Mouse (Mus musculus) hematopoietic stem cell, adult 5-6 weeks (primary cell): ENCODE results near the gene Zc3h18. TPM values are rescaled to one million over a fixed set of nuclear protein-coding genes. Genes with fewer than 3 reads are reported as not detected.

ENCODE experiments used
- ATAC-seq, 2 experiments: fragments of 125-278 bp in 1 of 2; replicated peaks in 1 of 2; 2 replicates each; pipeline ENCODE4 v1.8.0; 2016 to 2017; ENCODE audit warnings: inconsistent platforms in 2 of 2, mild to moderate bottlenecking in 2 of 2, moderate number of reproducible peaks in 2 of 2, low read depth in 1 of 2, moderate TSS enrichment in 1 of 2; ENCODE audit not compliant: low FRiP score in 2 of 2, poor library complexity in 2 of 2, severe bottlenecking in 2 of 2, insufficient read depth in 1 of 2, low TSS enrichment in 1 of 2
- total RNA-seq: library from RNA; stranded (forward); fragments of 172-1452, 232-1000 nt; gene quantifications from 2 replicates; pipeline ENCODE4 v1.2.3, GENCODE M21; 2017

Zc3h18 gene
- total RNA-seq, 1 experiment from 2014 or later = 73.6 TPM

DNA sequence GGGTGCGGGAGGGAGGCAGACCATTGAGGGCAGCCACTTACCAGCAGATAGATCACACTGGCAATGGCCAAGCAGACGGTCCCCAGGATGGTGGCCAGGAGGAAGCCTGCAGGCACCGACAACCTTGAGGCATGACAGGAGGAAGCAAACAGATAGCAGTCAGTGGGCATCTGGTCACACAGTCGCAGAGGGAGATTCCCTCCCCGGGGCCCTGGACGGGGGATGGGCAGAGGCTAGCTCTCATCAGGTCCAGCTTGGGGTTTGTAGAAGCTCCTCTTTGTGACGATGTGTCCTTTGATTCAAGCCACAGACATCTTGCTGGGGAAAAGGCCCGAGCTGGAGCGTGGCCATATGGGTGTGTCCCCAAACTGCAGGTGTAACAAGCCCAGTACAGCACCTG is 49.7 kb downstream of the Zc3h18 start:
- no peak for ATAC-seq

DNA sequence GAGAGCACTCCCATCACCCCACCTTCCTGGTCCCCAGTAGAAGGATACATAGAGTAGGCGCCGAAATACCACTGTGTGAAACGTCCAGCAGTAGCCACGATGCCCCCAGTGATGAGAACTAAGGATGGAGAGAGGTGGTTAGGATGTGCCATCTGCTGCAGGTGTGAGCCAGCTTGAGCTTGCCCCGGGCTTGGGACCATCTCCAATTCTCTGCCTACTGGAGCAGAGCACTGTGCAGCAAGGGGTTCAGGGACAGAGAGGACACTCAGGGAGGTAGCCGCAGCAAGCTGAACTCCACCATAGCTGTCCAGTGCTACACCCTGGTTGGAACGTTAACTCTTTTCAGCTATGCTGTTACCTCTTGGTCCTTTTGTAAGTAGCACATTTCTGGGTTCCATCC is 51.2 kb downstream of the Zc3h18 start:
- no peak for ATAC-seq

DNA sequence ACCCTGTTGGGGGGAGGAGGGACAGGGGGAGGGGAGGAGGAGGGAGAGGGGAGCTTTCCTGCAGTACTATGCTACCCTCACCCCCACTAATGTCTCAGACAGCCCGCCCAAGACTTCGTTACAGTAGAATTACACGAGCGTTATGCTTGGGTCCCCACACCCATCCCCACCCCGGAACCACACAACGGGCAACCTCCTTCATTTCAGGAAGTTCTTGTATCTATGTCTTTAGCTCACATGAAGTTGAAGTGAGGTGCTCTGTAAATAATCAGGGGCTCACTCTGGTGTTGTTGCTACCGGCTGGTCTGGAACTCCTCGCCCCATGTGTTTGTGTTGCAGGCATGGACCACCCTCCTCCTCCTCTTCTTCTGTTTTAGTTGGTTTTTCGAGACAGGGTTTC is 51.8 kb downstream of the Zc3h18 start:
- ATAC-seq = no peak

- peak; percentile 68 to 73 for ATAC-seq
Measured at GRCm38 (mm10) chr8:122430058-122430636, 53.7 kb downstream of the Zc3h18 start.

DNA sequence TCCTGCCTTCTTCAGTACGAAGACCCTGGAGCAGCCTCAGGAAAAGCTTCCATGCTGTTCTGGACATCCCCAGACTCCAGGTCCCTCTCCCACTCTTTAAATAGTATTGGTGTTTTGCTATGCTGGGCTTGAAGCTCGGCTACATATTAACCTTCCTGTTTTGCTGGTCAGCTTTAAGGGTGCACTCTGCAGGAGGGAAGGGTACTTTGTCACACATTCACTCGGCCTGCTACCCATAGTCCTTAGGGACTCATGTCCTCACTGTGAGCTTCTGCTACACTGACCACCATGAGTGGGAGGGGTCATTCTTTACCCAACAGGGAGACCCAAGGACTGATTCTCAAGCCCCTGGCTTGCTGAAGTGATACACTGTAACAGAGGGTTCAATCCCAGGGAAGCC is 54.2 kb downstream of the Zc3h18 start:
- ATAC-seq = no peak

DNA sequence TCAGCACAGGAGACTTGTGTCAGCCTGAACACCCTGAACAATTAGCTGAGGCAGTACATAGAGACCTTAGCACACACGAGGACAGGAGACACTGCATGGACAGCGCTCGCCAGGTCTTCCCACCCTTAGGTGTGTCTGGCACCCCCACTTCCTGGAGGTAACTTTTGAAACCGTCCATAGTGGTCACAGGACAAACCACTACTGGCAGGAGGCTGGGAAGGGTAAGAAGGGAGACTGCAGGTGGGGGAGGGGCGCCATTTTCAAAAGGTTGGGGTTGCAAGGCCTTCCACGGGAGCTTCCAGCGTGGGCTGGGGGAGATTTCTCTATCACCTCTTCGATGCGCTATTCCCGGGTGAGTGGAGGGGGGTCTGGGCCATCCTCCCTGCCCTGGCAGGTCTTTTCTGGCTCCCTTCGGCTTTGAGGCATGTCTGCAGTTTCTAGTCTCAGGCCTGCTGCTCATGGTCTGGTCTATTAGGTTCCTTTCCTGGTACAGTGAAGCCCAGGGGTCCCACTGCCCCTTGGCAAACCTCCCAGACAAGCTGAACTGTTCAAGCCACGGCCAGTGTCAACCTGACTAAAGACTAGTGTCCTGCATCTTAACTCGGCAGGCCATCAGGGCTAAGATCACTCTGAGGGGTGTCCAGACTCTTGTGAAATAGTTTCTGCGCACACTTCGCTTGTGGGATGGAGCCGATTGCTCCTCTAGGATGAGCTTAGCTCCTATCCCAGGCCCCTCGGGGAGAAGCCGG is 55.5 kb downstream of the Zc3h18 start:
- ATAC-seq = no peak

DNA sequence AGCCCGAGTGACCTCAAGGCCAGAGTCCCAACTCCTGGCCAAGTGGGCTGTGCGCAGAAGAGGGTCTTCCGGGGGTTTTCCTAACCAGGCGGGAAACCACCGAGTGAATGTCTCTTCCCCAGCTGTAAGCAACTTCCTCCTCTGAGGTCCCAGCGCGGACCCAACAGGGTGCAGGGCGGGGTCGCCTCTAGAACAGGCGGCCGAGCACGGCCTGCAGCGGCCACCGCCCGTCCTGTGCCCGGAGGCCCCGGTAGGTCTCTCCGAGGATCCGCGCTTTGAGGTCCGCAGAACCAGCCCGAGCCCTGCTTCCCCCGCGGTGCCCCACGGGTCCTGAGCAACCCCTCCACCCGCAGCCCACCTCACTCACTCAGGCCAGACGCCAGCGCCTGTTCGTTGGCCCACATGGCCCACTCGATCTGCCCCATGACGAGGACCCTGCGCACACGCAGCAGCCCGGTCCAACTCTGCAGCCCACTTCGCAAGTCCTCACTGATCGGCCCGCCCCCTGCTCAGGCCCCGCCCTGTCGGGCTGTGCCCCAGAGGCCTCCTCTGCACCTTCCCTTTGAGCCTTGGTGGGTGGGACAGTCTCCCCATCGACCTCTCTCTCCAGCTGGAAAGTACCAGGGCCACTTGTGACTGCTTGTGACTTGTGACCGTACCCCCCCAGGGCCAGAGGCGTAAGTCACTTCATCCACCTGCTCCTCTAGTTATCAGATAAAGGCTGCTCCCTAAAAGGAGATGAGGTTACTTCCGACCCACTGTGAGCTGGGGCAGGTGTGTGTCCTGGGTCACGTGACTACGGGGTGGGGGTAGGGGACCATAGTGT is 56.2 kb downstream of the Zc3h18 start, which contains the start of gene Cyba:
TSS of gene Cyba (minus strand) at position 488 of the 826 bp plus-strand sequence.
- ATAC-seq = peak; percentile 64 to 71

- ATAC-seq = peak; percentile 13 to 27; a peak in 2 of 4 replicates
Measured at GRCm38 (mm10) chr8:122433269-122433905, 57.0 kb downstream of the Zc3h18 start.

- ATAC-seq = no peak
Measured at GRCm38 (mm10) chr8:122435375-122435774, 59.0 kb downstream of the Zc3h18 start.

DNA sequence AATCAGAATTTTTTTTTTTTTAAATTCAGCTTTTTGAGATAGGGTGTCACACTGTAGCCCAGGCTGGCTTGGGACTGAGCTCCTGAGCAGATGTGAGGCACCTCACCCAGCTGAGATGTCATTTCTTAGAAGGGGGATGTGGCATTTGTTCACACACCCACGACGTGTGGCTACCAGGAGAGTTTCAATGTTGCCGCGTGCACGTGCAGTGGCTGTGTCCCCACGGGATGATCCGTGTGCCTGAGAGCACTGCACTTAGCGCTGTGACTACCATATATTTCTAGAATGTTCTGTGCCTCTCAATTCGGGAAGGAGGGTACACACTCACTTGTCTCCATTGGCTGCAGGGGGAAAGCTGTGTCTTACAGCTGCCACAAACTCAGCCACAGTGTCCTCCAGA is 59.7 kb downstream of the Zc3h18 start:
- no peak for ATAC-seq

- ATAC-seq = no peak
Measured at GRCm38 (mm10) chr8:122436586-122437125, 60.2 kb downstream of the Zc3h18 start.

GRCm38 (mm10) chr8:122437708-122438331 is 61.4 kb downstream of the Zc3h18 start:
- peak; percentile 25 to 42; a peak in 2 of 4 replicates for ATAC-seq

DNA sequence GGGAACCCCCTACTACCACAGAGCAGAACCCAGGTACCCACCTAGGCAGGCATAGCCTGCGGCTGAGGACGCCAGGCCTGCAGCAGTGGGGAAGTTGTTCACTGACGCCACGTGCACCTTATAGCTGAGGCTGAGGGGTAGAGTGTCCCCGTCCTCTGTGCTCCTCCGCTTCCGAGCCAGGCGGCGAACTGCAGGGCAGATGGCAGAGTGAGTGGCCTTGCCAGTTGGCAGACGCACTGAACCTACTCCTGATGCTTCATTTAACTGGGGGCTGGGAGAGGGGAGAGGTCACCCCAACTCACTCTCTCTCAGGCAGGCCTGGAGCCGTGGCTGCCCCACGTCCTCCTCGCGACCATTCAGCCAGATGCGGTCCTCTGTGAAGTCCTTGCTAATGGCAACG is 62.9 kb downstream of the Zc3h18 start:
- no peak for ATAC-seq

DNA sequence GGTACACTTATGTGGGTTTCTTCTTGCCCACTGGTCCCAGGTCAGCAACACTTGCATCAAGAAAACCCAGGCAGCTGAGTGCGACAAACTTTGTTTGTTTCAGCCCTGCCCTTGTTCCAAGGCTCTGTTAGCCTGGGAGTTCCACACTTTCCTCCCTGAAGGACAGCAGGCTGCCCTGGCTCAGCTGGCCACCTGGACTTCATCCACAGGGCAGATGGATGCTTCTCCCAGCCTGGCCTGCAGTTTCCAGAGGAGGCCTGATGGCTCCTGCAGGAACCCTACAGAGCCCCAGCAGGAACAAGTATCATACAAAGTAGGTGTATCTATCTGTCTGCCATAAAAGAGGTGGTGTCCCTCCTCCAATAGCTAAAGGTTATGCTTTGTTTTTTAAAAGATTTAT is 64.9 kb downstream of the Zc3h18 start:
- no peak for ATAC-seq

DNA sequence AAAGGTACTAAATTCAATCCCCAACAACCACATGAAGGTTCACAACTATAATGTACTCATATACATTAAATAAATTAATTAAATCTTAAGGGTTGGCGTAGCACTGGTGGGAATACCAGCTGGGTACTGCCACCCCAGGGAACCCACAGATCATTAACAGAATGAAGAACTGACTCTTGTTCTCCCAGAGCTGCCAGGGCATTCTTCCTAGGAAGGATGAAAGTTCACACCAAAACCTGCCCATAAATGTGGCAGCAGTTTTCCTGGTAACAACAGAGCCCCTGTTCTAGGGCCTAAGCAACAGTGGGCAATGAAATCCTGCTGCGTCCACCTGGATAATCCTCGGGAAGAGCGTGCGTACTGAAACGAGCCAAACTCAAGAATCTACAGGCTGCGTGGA is 65.9 kb downstream of the Zc3h18 start:
- ATAC-seq = no peak

DNA sequence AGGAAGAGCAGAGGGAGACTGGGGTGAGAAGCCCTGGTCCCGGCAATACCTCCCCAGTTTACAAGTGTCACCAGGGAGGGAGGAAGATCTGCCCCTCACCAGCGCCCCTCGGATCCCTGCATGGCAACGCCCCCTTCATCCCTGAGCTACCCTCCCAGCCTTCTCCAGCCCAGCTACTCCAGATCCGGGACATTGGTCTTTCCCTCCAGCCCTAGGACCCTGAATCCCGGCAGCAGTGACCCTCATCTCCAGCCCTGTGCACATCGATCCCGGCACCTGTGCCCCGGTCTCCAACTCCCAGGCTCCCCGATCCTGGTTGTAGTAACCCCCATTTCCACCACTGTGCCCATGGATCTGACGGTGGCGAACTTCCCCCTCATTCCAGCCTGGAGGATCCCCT is 66.4 kb downstream of the Zc3h18 start:
- ATAC-seq = no peak
